Mouse (Mus musculus): ENCODE measurements around the gene Papss2. TPM values are rescaled to one million over a fixed set of nuclear protein-coding genes. Genes with fewer than 3 reads are reported as not detected.

Gene Papss2
- polyA plus RNA-seq, 1 experiment from 2014 or later: 3.5 TPM

GRCm38 (mm10) chr19:32689724-32690123 is 94.1 kb downstream of the Papss2 start:
- Histone ChIP-seq H3K36me3 (ENCODE audit: control insufficient read depth, insufficient read depth, low read length) (peaks cover 24% of the 10 kb centered on the region), H3K9me3 (ENCODE audit: control insufficient read depth, low read length) (no peaks in the 10 kb centered on the region), H3K4me1 (replicated peaks; ENCODE audit: control insufficient read depth, insufficient read depth, low read length) (no peaks in the 10 kb centered on the region; the same call in 1 of the 2 replicates), H3K4me2 (no peak overlapping the region), H3K27me3 (replicated peaks; ENCODE audit: control insufficient read depth, insufficient read depth, low read length) (no peaks in the 10 kb centered on the region), H3K9ac (ENCODE audit: low read depth, low read length) (no peak overlapping the region), H3K4me3 (ENCODE audit: low read depth, low read length) (no peak overlapping the region), H3K27ac (ENCODE audit: low read depth, low read length) (no peak overlapping the region)
- DNase-seq (ENCODE audit: low spot score) (no peak), ATAC-seq (replicated peaks; ENCODE audit: low FRiP score) (no peak)
- 74% methylated on average over 6 of the region's 6 CpGs for WGBS

GRCm38 (mm10) chr19:32696674-32697073 is 101.1 kb downstream of the Papss2 start:
- Histone ChIP-seq H3K9ac (ENCODE audit: low read depth, low read length) (no peak overlapping the region), H3K27me3 (replicated peaks; ENCODE audit: control insufficient read depth, insufficient read depth, low read length) (no peaks in the 10 kb centered on the region), H3K9me3 (ENCODE audit: control insufficient read depth, low read length) (no peaks in the 10 kb centered on the region), H3K4me1 (replicated peaks; ENCODE audit: control insufficient read depth, insufficient read depth, low read length) (no peaks in the 10 kb centered on the region), H3K27ac (ENCODE audit: low read depth, low read length) (no peak overlapping the region), H3K4me2 (no peak overlapping the region), H3K4me3 (ENCODE audit: low read depth, low read length) (no peak overlapping the region), H3K36me3 (ENCODE audit: control insufficient read depth, insufficient read depth, low read length) (peaks cover 25% of the 10 kb centered on the region; the same call in 1 of the 2 replicates)
- ATAC-seq (replicated peaks; ENCODE audit: low FRiP score) (no peak), DNase-seq (ENCODE audit: low spot score) (no peak)
- WGBS: 83% methylated on average over 2 of the region's 2 CpGs

- 87% methylated on average over 3 of the region's 3 CpGs for WGBS
- H3K9ac ChIP-seq (ENCODE audit: low read depth, low read length): no peak overlapping the region
- H3K4me2 ChIP-seq: no peak overlapping the region
- no peak overlapping the region for H3K27ac ChIP-seq (ENCODE audit: low read depth, low read length)
- no peaks in the 10 kb centered on the region for H3K9me3 ChIP-seq (ENCODE audit: control insufficient read depth, low read length)
- DNase-seq (ENCODE audit: low spot score) (no peak), ATAC-seq (replicated peaks; ENCODE audit: low FRiP score) (no peak)
- peaks cover 17% of the 10 kb centered on the region for H3K36me3 ChIP-seq (ENCODE audit: control insufficient read depth, insufficient read depth, low read length)
- no peak overlapping the region for H3K4me3 ChIP-seq (ENCODE audit: low read depth, low read length)
- no peaks in the 10 kb centered on the region for H3K4me1 ChIP-seq (replicated peaks; ENCODE audit: control insufficient read depth, insufficient read depth, low read length)
- no peaks in the 10 kb centered on the region for H3K27me3 ChIP-seq (replicated peaks; ENCODE audit: control insufficient read depth, insufficient read depth, low read length)
These were observed 106.6 kb downstream of the Papss2 start for GRCm38 (mm10) chr19:32702191-32702590.

- Histone ChIP-seq H3K36me3 (ENCODE audit: control insufficient read depth, insufficient read depth, low read length) (peaks cover 12% of the 10 kb centered on the region), H3K27ac (ENCODE audit: low read depth, low read length) (no peak overlapping the region), H3K4me2 (no peak overlapping the region), H3K9me3 (ENCODE audit: control insufficient read depth, low read length) (no peaks in the 10 kb centered on the region), H3K4me3 (ENCODE audit: low read depth, low read length) (no peak overlapping the region), H3K4me1 (replicated peaks; ENCODE audit: control insufficient read depth, insufficient read depth, low read length) (peaks cover 12% of the 10 kb centered on the region), H3K27me3 (replicated peaks; ENCODE audit: control insufficient read depth, insufficient read depth, low read length) (no peaks in the 10 kb centered on the region), H3K9ac (ENCODE audit: low read depth, low read length) (no peak overlapping the region)
- 90% methylated on average over 5 of the region's 5 CpGs for WGBS
- ATAC-seq (replicated peaks; ENCODE audit: low FRiP score) (no peak), DNase-seq (ENCODE audit: low spot score) (no peak)
These were observed 113.4 kb downstream of the Papss2 start for GRCm38 (mm10) chr19:32708996-32709395.

GRCm38 (mm10) chr19:32710288-32710687 is 114.7 kb downstream of the Papss2 start:
- no peak overlapping the region; the same call in 1 of the 2 replicates for H3K4me2 ChIP-seq
- H3K4me3 ChIP-seq (ENCODE audit: low read depth, low read length): no peak overlapping the region
- no peak for DNase-seq (ENCODE audit: low spot score)
- no peak for ATAC-seq (replicated peaks; ENCODE audit: low FRiP score)
- WGBS: 65% methylated on average over 3 of the region's 3 CpGs
- peaks cover 14% of the 10 kb centered on the region for H3K4me1 ChIP-seq (replicated peaks; ENCODE audit: control insufficient read depth, insufficient read depth, low read length)
- no peaks in the 10 kb centered on the region for H3K9me3 ChIP-seq (ENCODE audit: control insufficient read depth, low read length)
- H3K27me3 ChIP-seq (replicated peaks; ENCODE audit: control insufficient read depth, insufficient read depth, low read length): no peaks in the 10 kb centered on the region
- H3K36me3 ChIP-seq (ENCODE audit: control insufficient read depth, insufficient read depth, low read length): peaks cover 4% of the 10 kb centered on the region; the same call in 1 of the 2 replicates
- no peak overlapping the region for H3K9ac ChIP-seq (ENCODE audit: low read depth, low read length)
- no peak overlapping the region for H3K27ac ChIP-seq (ENCODE audit: low read depth, low read length)

- ATAC-seq (replicated peaks; ENCODE audit: low FRiP score): peak; percentile 95
- WGBS: under 1% methylated on average over 62 of the region's 63 CpGs
- H3K4me2 ChIP-seq: peak overlapping the region; percentile 91
- H3K27ac ChIP-seq (ENCODE audit: low read depth, low read length): peak overlapping the region; percentile 86
- no peaks in the 10 kb centered on the region for H3K9me3 ChIP-seq (ENCODE audit: control insufficient read depth, low read length)
- H3K9ac ChIP-seq (ENCODE audit: low read depth, low read length): peak overlapping the region; percentile 86
- H3K4me1 ChIP-seq (replicated peaks; ENCODE audit: control insufficient read depth, insufficient read depth, low read length): peaks cover 14% of the 10 kb centered on the region
- no peaks in the 10 kb centered on the region for H3K36me3 ChIP-seq (ENCODE audit: control insufficient read depth, insufficient read depth, low read length)
- DNase-seq (ENCODE audit: low spot score): peak; percentile 95
- H3K4me3 ChIP-seq (ENCODE audit: low read depth, low read length): peak overlapping the region; percentile 93
- no peaks in the 10 kb centered on the region for H3K27me3 ChIP-seq (replicated peaks; ENCODE audit: control insufficient read depth, insufficient read depth, low read length)
These were observed 116.4 kb downstream of the Papss2 start for GRCm38 (mm10) chr19:32711761-32712541.

- H3K27ac ChIP-seq (ENCODE audit: low read depth, low read length): peak overlapping the region; percentile 86
- no peaks in the 10 kb centered on the region for H3K27me3 ChIP-seq (replicated peaks; ENCODE audit: control insufficient read depth, insufficient read depth, low read length)
- ATAC-seq (replicated peaks; ENCODE audit: low FRiP score) (peak; percentile 83), DNase-seq (ENCODE audit: low spot score) (no peak)
- H3K9ac ChIP-seq (ENCODE audit: low read depth, low read length): peak overlapping the region; percentile 86
- WGBS: 2% methylated on average over 11 of the region's 11 CpGs
- peaks cover 14% of the 10 kb centered on the region for H3K4me1 ChIP-seq (replicated peaks; ENCODE audit: control insufficient read depth, insufficient read depth, low read length)
- H3K36me3 ChIP-seq (ENCODE audit: control insufficient read depth, insufficient read depth, low read length): no peaks in the 10 kb centered on the region
- no peaks in the 10 kb centered on the region for H3K9me3 ChIP-seq (ENCODE audit: control insufficient read depth, low read length)
- H3K4me3 ChIP-seq (ENCODE audit: low read depth, low read length): peak overlapping the region; percentile 93
- H3K4me2 ChIP-seq: peak overlapping the region; percentile 91
These were observed 117.0 kb downstream of the Papss2 start for GRCm38 (mm10) chr19:32712588-32713042.

GRCm38 (mm10) chr19:32713471-32713870 is 117.9 kb downstream of the Papss2 start:
- no peaks in the 10 kb centered on the region for H3K36me3 ChIP-seq (ENCODE audit: control insufficient read depth, insufficient read depth, low read length)
- DNase-seq (ENCODE audit: low spot score): no peak
- no peaks in the 10 kb centered on the region for H3K27me3 ChIP-seq (replicated peaks; ENCODE audit: control insufficient read depth, insufficient read depth, low read length)
- no peak overlapping the region for H3K27ac ChIP-seq (ENCODE audit: low read depth, low read length)
- no peaks in the 10 kb centered on the region for H3K9me3 ChIP-seq (ENCODE audit: control insufficient read depth, low read length)
- H3K4me3 ChIP-seq (ENCODE audit: low read depth, low read length): no peak overlapping the region
- no peak for ATAC-seq (replicated peaks; ENCODE audit: low FRiP score)
- no peak overlapping the region for H3K4me2 ChIP-seq
- H3K4me1 ChIP-seq (replicated peaks; ENCODE audit: control insufficient read depth, insufficient read depth, low read length): peaks cover 14% of the 10 kb centered on the region
- 82% methylated on average over 3 of the region's 3 CpGs for WGBS
- H3K9ac ChIP-seq (ENCODE audit: low read depth, low read length): no peak overlapping the region

GRCm38 (mm10) chr19:32715201-32715600 is 119.6 kb downstream of the Papss2 start:
- Histone ChIP-seq H3K36me3 (ENCODE audit: control insufficient read depth, insufficient read depth, low read length) (no peaks in the 10 kb centered on the region), H3K9ac (ENCODE audit: low read depth, low read length) (no peak overlapping the region), H3K4me1 (replicated peaks; ENCODE audit: control insufficient read depth, insufficient read depth, low read length) (peaks cover 14% of the 10 kb centered on the region), H3K4me2 (no peak overlapping the region), H3K9me3 (ENCODE audit: control insufficient read depth, low read length) (no peaks in the 10 kb centered on the region), H3K27me3 (replicated peaks; ENCODE audit: control insufficient read depth, insufficient read depth, low read length) (no peaks in the 10 kb centered on the region), H3K27ac (ENCODE audit: low read depth, low read length) (no peak overlapping the region), H3K4me3 (ENCODE audit: low read depth, low read length) (no peak overlapping the region)
- DNase-seq (ENCODE audit: low spot score) (no peak), ATAC-seq (replicated peaks; ENCODE audit: low FRiP score) (no peak)
- WGBS: 4% methylated on average over 3 of the region's 3 CpGs
